Mouse (Mus musculus) hindbrain, postnatal 0 days (tissue): ENCODE data around the gene Pitpnm3. TPM values are rescaled to one million over a fixed set of nuclear protein-coding genes. Genes with fewer than 3 reads are reported as not detected.
A peak's percentile ranks its signal among the peaks of the same experiment; 100 is the strongest.

Experiments used
- ATAC-seq: fragments of 200-750 bp; cut with Nextera tagmentation; 2 replicates; pipeline ENCODE4 v1.8.0; 2017; ENCODE audit warnings: mild to moderate bottlenecking, moderate TSS enrichment, moderate library complexity
- DNase-seq: peaks from one replicate; pipeline ENCODE4 v3.0.0-alpha.2; 2015; ENCODE audit warnings: low spot score
- H3K27ac ChIP-seq: fragments of 300-500 bp; sonication (generic); 2 replicates; pipeline ENCODE4 v1.5.1; 2014; ENCODE audit warnings: mild to moderate bottlenecking
- H3K27me3 ChIP-seq: fragments of 300-500 bp; sonication (generic); 2 replicates; pipeline ENCODE4 v1.6.1; 2014; ENCODE audit warnings: low read length, mixed read lengths; ENCODE audit not compliant: insufficient read depth
- H3K36me3 ChIP-seq: fragments of 300-500 bp; sonication (generic); 2 replicates; pipeline ENCODE4 v1.6.1; 2014; ENCODE audit warnings: low read length, mixed read lengths; ENCODE audit not compliant: insufficient read depth
- H3K4me1 ChIP-seq: fragments of 300-500 bp; sonication (generic); 2 replicates; pipeline ENCODE4 v1.6.1; 2014; ENCODE audit warnings: antibody characterized with exemption, low read length, mixed read lengths; ENCODE audit not compliant: insufficient read depth
- H3K4me2 ChIP-seq: fragments of 300-500 bp; sonication (generic); 2 replicates; pipeline ENCODE4 v1.6.1; 2014; ENCODE audit warnings: low read depth, mild to moderate bottlenecking, low read length, moderate library complexity, mixed read lengths
- H3K4me3 ChIP-seq: fragments of 300-500 bp; sonication (generic); 2 replicates; pipeline ENCODE4 v1.5.1; 2014; ENCODE audit warnings: low read length
- H3K9ac ChIP-seq: fragments of 300-500 bp; sonication (generic); replicated peaks from 2 replicates; pipeline ENCODE4 v1.6.1; 2014; ENCODE audit warnings: mild to moderate bottlenecking, low read length, moderate library complexity, mixed read lengths
- H3K9me3 ChIP-seq: fragments of 300-500 bp; sonication (generic); 2 replicates; pipeline ENCODE4 v1.6.1; 2016; ENCODE audit warnings: low read length, mixed read lengths
- CTCF ChIP-seq: IDR thresholded peaks from 2 replicates; pipeline ENCODE4 v1.5.1; 2016; ENCODE audit warnings: antibody characterized with exemption, control low read depth, low read depth
- WGBS: fragments of 180-500 bp; shearing (Covaris S2); extraction: QIAGEN DNeasy Blood & Tissue Kit; methylation state at CpG from one replicate; pipeline ENCODE4 v1.1.7; 2014; 5-methylcytosine and 5-hydroxymethylcytosine counted together
- polyA plus RNA-seq: library from polyadenylated mRNA; unstranded; fragments of >200 nt; fragmentation: Nextera tagmentation; extraction: Ambion mirVana; gene quantifications from 2 replicates; pipeline ENCODE4 v1.2.1, GENCODE M21; 2015
- total RNA-seq: library from RNA; depleted of rRNA; stranded (reverse); fragments of >200 nt; gene quantifications from 2 replicates; pipeline ENCODE4 v1.2.3, GENCODE M21; 2014

Gene Pitpnm3
- total and polyA plus RNA-seq, 2 experiments from 2014 or later, result 6.1 to 26.3 TPM

DNA sequence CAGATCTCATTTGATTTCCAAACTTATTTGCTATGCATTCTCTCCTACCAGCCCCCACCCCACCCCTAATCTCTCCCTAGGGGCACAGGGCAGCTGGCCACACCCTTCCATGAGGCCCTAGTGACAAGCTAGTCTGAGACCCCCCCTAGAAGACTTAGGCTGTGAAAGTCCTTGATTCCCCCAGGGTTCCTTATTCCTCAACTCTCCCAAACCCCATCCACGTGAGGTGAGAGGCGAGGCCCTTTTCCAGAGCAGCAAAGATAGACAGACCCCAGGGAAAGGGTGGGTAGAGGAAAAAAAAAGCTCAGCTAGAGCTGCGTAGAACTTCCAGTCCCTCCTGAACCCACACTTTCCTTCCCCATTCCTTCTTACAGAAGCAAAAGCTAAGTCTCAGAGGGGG lies 4.7 kb downstream of the Pitpnm3 start:
- Histone ChIP-seq H3K9ac (no peak overlapping the region), H3K36me3 (no peaks in the 10 kb centered on the region), H3K27ac (no peak overlapping the region), H3K4me2 (no peak overlapping the region), H3K4me3 (no peak overlapping the region), H3K9me3 (no peaks in the 10 kb centered on the region), H3K4me1 (peaks cover 29% of the 10 kb centered on the region), H3K27me3 (no peaks in the 10 kb centered on the region)
- DNase-seq, result no peak
- no peak for ATAC-seq
- TF ChIP-seq CTCF, result no peak
- WGBS, result 81% methylated on average over 3 of the region's 3 CpGs

DNA sequence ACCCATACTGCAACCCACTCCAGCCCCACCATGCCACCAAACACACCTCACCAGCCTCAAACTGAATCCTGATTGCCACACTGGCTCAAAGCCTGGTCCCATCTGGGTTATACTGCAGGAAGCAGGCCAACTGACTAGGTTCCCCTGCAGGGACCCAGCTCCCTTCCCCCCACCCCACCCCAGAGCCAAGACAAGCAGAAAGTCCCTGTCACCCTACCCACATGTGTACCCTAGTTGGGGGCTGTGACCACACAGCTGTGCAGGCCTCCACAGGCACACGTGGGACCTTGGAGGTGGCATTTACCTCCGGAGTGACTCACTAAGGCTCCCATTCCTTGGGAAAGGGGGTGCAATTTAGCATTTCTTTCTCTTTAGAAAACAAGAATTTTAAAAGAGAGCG lies 5.1 kb downstream of the Pitpnm3 start:
- Histone ChIP-seq H3K9me3 (no peaks in the 10 kb centered on the region), H3K4me3 (no peak overlapping the region), H3K27me3 (no peaks in the 10 kb centered on the region), H3K36me3 (no peaks in the 10 kb centered on the region), H3K27ac (no peak overlapping the region), H3K9ac (no peak overlapping the region), H3K4me2 (no peak overlapping the region), H3K4me1 (peaks cover 29% of the 10 kb centered on the region)
- TF ChIP-seq CTCF, result no peak
- WGBS, result 75% methylated on average over 3 of the region's 3 CpGs
- no peak for ATAC-seq
- no peak for DNase-seq

DNA sequence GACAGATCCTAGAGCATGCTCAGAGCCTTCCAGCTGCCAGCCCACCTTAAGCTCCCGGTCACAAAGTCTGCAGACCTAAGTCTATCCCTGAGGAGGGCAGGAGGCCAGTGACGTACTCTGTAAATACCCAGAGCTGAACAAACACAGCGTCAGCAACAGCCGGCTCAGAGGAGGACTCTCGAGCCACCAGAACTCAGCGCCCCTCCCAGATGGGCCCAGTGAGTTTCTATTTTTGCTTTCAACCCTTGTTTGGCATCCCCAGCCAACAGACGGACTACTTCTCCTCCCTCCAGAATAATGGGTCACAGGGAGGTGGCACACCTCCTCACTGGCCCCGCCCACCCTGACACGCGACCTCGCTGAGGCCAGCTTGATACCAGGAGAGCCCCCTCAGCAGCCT lies 5.6 kb downstream of the Pitpnm3 start:
- no peaks in the 10 kb centered on the region for H3K27me3 ChIP-seq
- H3K36me3 ChIP-seq, result no peaks in the 10 kb centered on the region
- ATAC-seq (no peak), DNase-seq (no peak)
- no peak overlapping the region for H3K9ac ChIP-seq
- H3K27ac ChIP-seq, result peak overlapping the region; percentile 7; the same call in 1 of the 2 replicates
- no peaks in the 10 kb centered on the region for H3K9me3 ChIP-seq
- no peak overlapping the region for H3K4me3 ChIP-seq
- 12% methylated on average over 11 of the region's 11 CpGs for WGBS
- TF ChIP-seq CTCF, result no peak
- peaks cover 29% of the 10 kb centered on the region for H3K4me1 ChIP-seq
- H3K4me2 ChIP-seq, result no peak overlapping the region

- Histone ChIP-seq H3K4me3 (no peak overlapping the region), H3K36me3 (no peaks in the 10 kb centered on the region), H3K4me1 (peaks cover 29% of the 10 kb centered on the region), H3K9me3 (no peaks in the 10 kb centered on the region), H3K27ac (no peak overlapping the region), H3K9ac (no peak overlapping the region), H3K27me3 (no peaks in the 10 kb centered on the region), H3K4me2 (no peak overlapping the region)
- 63% methylated on average over 8 of the region's 8 CpGs for WGBS
- ATAC-seq (no peak), DNase-seq (no peak)
- TF ChIP-seq CTCF, result no peak
Observed at GRCm38 (mm10) chr11:72129032-72129894, 6.3 kb downstream of the Pitpnm3 start.

DNA sequence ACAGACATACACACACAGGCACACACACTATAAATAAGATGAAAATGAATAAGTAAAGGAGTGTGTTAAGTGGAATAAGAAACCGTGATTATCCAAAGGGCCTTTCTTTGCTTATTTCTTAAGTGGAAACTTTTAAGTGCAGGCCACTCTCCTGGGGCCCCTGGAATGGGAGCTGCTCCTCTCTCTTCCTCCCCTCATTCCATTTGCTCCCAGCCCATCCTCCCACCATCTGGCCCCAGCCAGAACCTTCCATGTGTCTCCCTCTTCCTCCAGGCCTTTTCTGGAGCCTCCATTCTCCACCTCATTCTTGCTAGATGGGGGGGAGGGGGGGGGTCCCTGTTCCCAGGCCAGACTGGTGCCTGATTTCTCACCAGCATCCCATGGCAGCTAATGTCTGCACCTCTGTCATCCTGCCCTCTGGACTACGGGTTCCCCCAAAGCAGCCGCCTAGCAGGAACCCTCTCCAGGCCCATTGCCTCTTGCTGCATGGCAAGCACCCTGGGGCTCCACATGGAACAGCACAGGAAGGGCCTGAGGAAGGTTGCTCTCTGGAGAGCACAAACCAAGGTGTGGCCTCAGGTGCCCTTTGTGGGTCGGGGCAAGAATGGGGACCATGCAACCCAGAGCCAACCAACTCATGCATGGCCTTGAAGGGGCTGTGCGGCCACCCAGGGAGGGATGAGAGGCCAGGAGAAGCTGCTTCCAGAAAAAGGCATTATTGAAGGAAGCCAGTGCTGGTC lies 8.0 kb downstream of the Pitpnm3 start:
- TF ChIP-seq CTCF, result no peak
- no peaks in the 10 kb centered on the region for H3K9me3 ChIP-seq
- H3K4me1 ChIP-seq, result peaks cover 24% of the 10 kb centered on the region
- H3K27ac ChIP-seq, result no peak overlapping the region
- H3K9ac ChIP-seq, result no peak overlapping the region
- 69% methylated on average over 5 of the region's 5 CpGs for whole genome bisulfite sequencing
- H3K36me3 ChIP-seq, result no peaks in the 10 kb centered on the region
- no peak overlapping the region for H3K4me2 ChIP-seq
- ATAC-seq (no peak; the same call in 1 of the 2 replicates), DNase-seq (no peak)
- no peak overlapping the region for H3K4me3 ChIP-seq
- H3K27me3 ChIP-seq, result no peaks in the 10 kb centered on the region

DNA sequence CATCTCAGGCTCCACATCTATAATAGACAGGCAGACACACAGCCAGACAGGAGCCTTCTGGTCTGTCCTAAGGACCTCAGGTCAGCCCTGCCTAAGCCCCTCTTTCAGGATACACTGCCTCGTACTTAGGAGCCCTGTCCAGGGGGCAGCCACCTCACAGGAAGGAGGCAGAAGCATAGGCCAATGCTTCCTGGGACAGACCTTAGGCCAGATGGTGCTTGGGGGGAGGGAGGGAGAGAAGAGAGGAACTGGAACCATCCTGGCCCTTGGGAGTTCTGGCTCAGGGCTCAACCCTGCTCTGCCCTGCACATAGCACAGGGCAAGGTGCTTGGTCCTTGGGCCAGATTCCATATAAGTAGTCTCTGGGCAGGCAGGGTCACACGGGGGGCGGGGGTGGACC lies 9.8 kb downstream of the Pitpnm3 start:
- Histone ChIP-seq H3K27ac (no peak overlapping the region), H3K4me1 (peaks cover 17% of the 10 kb centered on the region; the same call in 1 of the 2 replicates), H3K27me3 (no peaks in the 10 kb centered on the region), H3K4me3 (no peak overlapping the region), H3K36me3 (no peaks in the 10 kb centered on the region), H3K9ac (no peak overlapping the region), H3K4me2 (no peak overlapping the region), H3K9me3 (no peaks in the 10 kb centered on the region)
- no peak for TF ChIP-seq CTCF
- ATAC-seq, result no peak
- DNase-seq, result no peak
- 75% methylated on average over 3 of the region's 3 CpGs for WGBS

- no peak for TF ChIP-seq CTCF
- 68% methylated on average over 4 of the region's 4 CpGs for WGBS
- H3K27ac ChIP-seq, result no peak overlapping the region
- H3K9me3 ChIP-seq, result no peaks in the 10 kb centered on the region
- H3K36me3 ChIP-seq, result no peaks in the 10 kb centered on the region
- 0 out of 2 replicates have a peak, but pooled peaks cover 8% of the 10 kb centered on the region for H3K4me1 ChIP-seq
- DNase-seq (no peak), ATAC-seq (no peak)
- H3K27me3 ChIP-seq, result no peaks in the 10 kb centered on the region
- no peak overlapping the region for H3K9ac ChIP-seq
- no peak overlapping the region for H3K4me3 ChIP-seq
- H3K4me2 ChIP-seq, result no peak overlapping the region
Observed at GRCm38 (mm10) chr11:72123531-72123930, 12.0 kb downstream of the Pitpnm3 start.
